Mouse (Mus musculus) G1E-ER4 (cell line): ENCODE measurements around the gene Fiz1. TPM values are rescaled to one million over a fixed set of nuclear protein-coding genes. Genes with fewer than 3 reads are reported as not detected.

Experiments
- GATA1 ChIP-seq: IDR thresholded peaks from one replicate; pipeline ENCODE4 v1.8.0; 2012; ENCODE audit warnings: low read length, inconsistent platforms
- polyA plus RNA-seq: library from polyadenylated mRNA; stranded (reverse); fragments of >175 nt; gene quantifications from 2 replicates; pipeline ENCODE4 v1.2.3, GENCODE M21; 2012

Gene Fiz1
- polyA plus RNA-seq, 1 experiment, result 91.3 TPM

DNA sequence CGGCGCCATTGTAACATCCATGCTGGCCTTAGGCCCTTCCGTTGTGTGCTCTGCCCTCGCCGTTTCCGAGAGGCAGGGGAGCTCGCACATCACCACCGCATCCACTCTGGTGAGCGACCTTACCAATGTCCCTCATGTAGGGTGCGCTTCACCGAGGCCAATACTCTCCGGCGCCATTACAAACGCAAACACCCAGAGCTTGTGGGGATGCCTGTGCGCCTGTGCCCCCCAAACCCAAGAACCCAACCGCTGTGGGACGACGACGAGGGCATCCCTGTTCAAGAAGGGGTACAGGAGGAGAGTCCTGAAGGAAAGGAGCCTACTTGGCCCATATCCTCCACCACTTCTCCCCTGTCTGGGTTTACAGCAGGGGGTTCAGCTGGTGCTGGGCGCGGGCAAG, 3.4 kb upstream of the Fiz1 start:
- TF ChIP-seq GATA1, result no peak

DNA sequence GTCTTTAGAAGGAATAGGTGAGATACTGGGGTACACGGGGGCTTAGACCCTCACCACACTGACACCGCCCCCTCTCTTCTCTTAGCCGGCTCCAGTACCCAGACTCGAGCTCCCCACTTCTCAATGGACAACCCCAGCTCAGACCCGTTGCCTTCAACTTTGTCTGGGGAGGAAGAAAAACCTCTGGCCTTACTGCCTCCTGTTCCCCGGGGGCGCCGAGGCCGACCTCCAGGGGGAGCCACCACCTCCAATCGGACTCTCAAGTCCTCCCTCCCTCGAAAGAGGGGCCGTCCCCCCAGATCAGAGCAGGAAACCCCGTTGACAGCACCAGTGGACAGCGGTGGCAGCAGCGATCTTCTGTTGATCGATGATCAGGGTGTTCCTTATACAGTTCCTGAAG, 2.9 kb upstream of the Fiz1 start:
- no peak for TF ChIP-seq GATA1

DNA sequence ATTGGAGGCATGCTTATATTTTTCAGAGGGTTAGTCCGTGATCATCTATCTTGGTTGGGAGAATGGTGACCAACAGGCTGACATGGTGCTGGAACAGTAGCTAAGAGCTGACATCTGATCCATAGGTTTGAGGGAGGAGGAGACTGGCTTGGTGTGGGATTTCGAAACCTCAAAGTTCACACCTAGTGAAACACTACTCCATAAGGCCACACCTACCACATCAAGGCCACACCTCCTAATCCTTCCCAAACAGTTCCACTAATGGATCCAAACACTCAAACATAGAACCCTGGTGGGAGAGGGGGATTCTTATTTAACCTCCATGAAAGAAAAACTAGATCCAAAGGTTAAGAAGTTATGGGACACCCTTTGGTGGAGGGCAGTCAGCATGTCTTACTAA, 2.4 kb upstream of the Fiz1 start:
- no peak for TF ChIP-seq GATA1

DNA sequence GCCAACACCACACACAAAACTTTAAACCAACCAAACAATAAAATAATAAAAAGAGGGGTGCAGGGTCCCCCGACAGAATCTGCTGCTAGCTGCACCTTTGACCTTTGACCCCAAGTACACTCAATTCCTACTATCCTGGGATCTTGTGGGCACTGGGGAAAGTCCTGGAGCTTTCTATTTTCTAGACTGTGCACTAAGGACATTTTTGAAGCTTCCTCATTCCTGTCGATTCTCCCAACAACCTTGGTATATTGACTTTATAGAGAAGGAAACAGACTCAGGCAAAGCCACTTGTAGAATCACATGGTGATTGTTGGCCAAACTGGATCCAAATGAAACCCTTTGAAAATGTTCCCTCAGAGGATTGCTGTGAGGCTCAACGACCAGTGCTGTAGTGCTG, 1.6 kb upstream of the Fiz1 start:
- TF ChIP-seq GATA1, result no peak

DNA sequence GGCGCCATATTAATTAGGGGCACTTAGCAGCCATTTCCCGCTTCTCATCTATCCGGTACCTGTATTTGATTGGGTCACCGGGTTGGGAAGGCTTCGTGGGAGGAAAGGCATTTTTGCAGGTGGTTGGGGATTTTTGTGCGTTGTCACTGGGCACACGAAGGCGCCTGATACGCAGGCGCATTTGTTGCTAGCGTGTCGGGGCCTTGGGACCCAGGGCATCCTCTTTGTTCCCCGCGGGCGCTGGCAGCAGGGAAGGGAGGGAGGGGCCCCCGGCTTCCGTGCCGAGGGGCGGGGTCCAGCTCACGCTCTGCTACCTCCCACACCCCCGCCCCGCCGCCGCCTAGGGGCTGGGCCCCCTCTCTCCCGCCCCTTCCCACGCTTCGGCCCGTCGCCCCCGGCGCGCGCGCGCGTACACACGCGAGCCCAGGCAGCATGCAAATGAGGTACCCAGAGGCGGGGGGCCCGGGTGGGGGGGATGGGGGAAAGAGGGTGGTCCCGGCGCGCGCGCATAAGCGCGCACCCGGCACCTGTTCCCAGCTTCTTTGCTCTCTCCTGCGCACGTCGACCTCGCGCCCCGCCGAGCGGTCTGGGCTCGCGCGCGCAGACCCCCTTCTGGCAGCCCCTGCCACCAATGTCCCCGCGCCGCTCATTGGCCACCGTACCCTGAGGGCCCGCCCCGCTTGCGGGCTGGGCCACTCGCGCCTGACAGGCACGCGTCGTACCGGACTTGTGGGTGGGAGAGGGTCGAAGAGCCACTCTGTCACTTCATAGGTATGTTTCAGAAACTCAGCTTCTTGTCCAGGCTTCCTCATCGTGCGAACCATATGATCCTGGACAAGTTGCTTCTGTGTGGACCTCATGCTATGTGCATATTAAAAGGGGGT, 863 bp upstream of the Fiz1 start, which contains the start of gene Gm44973:
TSS of gene Gm44973 (plus strand) at position 379 of the 884 bp plus-strand sequence.
- no peak for TF ChIP-seq GATA1

DNA sequence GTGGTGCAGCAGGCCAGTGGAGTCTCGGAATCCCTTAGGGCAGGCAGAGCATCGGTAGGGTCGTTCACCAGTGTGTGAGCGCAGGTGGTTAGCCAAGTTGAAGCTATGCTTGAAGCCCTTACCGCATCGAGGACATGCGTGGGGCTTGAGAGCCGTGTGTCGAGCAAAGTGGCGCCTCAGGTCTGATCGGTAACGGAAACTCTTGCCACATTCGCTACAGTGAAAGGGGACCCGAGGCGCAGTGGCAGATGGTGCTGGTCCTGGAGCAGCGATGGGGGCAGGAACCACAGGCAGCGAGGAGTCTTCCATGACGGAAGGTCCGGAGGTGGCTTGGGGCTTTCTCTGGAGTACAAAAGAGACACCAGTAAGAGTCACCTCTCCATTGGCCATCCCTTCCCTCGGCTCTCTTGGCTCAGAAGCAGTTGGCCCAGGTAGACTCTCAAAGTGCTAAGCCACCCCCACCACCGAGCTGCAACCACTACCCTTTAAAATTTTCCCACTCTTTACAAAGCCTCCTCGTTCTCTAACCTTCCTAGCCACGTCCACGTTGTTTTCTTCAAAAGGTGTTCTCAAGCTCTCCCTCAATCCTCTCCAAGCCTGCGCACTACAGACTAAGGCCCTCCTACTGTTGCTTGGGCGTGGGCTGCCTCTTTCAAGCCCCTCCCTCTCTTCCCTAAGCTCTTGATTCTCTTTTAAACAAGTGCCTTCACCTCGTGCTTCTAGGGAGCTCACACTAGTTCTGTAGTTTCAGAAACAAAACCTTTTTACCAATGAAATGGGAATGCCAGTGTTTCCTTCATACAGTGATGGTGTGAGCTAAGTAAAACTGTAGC, 1.6 kb downstream of the Fiz1 start:
- no peak for TF ChIP-seq GATA1

DNA sequence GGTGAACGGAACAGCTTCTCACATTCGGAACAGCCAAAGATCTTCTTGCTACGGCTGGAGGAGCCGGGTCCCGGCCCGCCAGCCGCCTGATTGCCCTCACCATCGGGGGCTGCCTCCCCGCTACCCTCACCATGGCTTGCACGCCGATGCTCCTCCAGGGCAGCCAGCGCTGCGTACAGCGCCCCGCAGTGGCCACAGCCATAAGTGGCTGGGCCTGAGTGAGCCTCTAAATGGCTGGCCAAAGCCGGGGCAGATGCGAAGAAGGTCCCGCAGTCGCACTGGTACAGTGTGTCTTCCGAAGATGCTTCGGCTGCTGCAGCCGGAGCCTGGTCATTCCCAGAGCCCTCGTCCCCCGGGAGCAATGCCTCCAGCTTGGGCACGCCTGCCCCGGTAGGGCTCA, 6.3 kb downstream of the Fiz1 start:
- no peak for TF ChIP-seq GATA1

DNA sequence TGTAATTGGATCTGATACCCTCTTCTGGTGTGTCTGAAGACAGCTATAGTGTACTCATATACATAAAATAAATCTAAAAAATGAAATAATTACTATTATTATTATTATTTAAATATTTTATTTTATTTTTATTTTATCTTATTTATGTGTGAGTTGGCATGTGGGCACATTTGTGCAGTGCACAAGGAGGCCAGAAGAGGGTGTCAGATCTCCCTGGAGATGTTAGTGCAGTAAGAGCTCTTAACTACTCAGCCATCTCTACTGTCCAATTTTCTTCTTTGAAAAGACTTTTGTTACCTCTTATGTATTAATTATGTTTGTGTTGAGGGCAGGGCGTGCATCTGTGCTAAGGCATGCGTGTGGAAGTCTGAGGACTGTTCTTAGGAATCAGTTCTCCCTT, 14.6 kb downstream of the Fiz1 start:
- TF ChIP-seq GATA1, result no peak

DNA sequence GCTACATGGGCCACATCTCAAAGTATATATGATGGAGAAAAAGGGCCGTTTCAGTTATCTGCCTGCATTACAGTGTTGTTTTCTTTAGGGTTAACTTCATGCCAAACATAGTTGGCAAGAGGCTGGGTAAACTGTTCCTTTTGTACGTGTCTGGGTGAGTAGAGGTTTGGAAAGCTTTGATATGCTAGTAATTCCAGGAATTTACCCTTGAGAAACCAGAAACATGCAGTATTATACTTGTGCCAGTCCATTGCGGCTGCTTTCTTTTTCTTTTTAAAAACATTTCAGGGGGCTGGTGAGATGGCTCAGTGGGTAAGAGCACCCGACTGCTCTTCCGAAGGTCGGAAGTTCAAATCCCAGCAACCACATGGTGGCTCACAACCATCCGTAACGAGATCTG, 17.6 kb downstream of the Fiz1 start:
- TF ChIP-seq GATA1, result no peak

DNA sequence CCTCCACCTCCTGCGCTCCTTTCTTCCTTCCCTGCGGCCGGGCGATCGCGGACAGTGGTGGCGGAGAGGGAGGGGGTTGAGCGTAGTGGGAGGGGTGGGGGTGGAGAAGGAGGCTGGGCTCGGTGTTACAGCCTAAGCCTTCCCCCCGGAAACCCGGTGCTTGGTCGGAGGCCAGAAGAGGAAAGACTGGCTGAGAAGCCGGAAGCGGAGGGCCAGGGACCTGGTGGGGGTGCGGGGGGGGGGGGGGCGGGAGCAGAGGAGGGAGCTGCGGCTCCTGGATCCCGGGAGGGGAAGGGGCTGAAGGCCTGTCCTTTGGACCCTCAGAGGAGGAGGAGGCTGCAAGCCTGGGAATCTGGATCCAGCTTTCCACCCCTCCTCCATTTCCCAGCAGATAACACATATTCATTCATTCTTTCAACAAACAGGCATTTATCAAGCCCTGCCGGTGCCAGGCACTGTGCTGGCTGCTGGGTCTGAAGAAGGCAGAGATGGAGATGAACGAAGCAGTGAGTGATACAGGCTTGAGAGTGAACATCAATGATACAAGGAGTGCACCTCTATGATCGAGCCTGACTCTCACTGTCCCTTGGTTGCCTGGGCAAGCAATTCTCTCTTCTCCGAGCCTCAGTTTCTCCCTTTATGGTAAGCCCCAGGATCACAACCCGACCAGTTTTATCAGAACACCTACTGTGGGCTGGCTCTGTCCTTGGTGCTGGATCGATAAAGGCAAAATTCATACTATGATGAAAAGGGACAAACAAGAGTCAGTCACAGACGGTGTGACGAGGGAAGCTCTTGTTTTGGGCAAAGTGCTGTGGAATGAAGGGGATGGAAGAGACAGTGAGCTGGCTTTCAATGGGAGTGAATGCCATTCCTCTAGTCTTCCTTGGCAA, 18.2 kb downstream of the Fiz1 start, which contains the start of gene Zfp579:
TSS of gene Zfp579 (minus strand) at position 156 of the 893 bp plus-strand sequence.
- no peak for TF ChIP-seq GATA1

DNA sequence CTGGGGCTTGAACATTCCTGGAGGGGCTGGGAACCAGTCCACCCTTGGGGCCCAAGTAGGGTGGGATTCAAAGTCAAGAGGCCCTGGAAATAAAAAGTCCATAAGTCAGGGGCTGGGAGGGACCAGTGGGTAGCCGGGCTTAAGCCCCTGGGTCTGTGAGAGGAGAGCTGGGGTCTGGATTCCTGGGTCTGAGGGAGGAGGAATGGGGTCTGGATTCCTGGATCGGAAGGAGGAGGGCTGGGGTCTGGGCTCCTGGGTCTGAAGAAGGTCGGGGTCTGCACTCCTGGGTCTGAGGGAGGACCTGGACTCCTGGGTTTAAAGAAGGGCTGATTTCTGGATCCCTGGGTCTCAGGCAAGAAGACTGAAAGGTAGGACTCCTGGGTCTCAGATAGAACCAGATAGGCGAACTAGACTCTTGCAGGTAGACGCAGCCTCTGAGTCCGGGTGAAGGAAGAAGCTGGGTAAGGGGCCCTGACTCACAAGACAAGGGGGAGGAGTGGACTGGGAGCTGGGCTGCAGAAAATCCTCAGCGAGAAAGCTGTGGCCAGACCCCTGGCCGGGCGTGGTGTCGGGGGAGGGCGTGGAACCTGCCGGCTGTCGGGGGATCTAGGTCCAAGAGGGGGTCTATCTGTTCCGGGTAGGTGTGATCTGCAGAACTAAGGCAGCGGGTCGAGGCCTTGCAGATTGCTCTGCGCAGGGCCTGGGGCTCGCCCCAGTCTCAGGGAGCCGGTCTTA, 19.1 kb downstream of the Fiz1 start:
- TF ChIP-seq GATA1, result no peak

DNA sequence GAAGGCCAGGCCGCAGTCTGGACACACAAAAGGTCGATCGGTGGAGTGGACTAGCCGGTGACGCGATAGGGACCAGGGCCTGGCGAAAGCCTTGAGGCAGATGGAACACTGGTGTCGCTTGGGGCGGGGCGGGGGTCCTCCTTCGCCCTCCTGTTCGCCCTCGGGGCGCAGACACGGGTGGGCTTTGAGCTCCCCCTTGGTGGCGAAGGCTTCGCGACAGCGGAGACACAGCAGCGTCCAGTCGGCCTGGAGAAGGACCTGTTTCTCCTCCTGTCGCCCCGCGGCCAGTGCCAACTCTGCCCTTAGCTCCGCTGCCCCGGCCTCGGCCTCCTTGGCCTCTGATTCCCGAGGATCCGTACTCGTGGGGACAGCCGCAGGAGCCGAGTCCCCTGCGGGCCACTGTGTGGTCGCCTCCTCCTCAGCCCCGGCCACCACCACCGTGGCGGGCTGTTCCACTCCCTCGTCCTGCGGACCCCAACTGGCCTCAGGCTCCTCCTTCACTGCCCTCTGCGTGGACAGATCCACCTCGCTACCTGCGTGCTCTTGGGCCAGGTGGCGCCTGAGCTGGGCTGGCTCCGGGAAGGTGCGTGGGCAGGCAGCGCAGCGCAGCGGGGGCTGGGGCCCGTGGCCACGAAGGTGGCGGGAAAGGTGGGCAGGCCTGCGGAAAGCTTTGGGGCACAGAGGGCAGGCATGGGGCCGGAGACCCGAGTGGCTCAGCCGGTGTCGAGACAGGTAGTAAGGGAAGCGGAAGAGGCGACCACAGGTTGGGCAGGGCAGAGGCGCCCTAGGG, 20.3 kb downstream of the Fiz1 start:
- no peak for TF ChIP-seq GATA1

DNA sequence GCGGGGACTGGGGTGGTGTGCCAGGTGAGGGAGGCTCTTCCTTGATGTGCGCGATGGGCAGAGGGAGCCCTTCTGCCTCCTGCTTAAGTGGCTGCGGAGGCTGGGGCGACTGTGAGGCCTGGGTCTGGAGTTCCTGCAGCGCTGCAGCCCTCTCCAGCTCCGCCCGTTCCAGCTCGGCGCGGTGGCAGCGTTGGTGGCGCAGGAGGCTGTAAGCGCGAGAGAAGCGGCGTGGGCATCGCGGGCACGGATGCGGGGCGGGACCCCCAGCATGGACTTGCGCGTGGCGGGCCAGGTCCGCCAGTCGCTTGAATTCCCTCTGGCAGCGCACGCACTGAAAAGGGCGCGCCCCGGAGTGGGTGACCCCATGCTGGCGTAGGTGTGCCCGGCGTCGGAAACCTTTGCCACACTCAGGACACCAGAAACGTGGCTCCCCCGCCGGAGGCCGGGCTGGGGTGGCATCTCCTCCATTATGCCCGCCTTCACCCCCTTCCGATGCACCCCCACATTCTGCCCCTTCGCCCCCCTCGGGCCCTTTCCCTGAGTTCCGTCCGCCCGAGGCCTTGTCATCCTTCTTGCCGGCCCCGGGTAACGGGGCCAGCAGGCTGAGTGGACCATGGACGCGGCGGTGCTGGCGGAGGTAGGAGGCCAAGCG, 21.0 kb downstream of the Fiz1 start:
- TF ChIP-seq GATA1, result no peak
